Mouse (Mus musculus): ENCODE measurements around the gene Hook1. TPM values are rescaled to one million over a fixed set of nuclear protein-coding genes. Genes with fewer than 3 reads are reported as not detected.
A peak's percentile ranks its signal among the peaks of the same experiment; 100 is the strongest.
"Not testable (repeated sequence)": the region's sequence is repeated elsewhere in the genome, so short reads cannot be mapped to it uniquely, and the experiment has no call there.

Gene Hook1
- total RNA-seq (2015) (2.0 and 3.6 TPM in 2 replicates), total RNA-seq (2017) (2.9 and 8.1 TPM in 2 replicates)

- peak; percentile 97 for ATAC-seq (ENCODE audit: poor library complexity, severe bottlenecking)
Observed at GRCm38 (mm10) chr4:95966928-95967724, at the start of gene Hook1. Gene Hook1, plus strand, starts transcription at chr4:95967240.

GRCm38 (mm10) chr4:95917703-95918102 lies 49.3 kb upstream of the Hook1 start:
- ATAC-seq (ENCODE audit: poor library complexity, severe bottlenecking), result no peak

- no peak for ATAC-seq (ENCODE audit: poor library complexity, severe bottlenecking)
Observed at GRCm38 (mm10) chr4:95920448-95920847, 46.6 kb upstream of the Hook1 start.

GRCm38 (mm10) chr4:95924210-95925184 lies 42.5 kb upstream of the Hook1 start:
- peak; percentile 96 for ATAC-seq (ENCODE audit: poor library complexity, severe bottlenecking)

GRCm38 (mm10) chr4:95928846-95929245 lies 38.2 kb upstream of the Hook1 start:
- no peak for ATAC-seq (ENCODE audit: poor library complexity, severe bottlenecking)

- ATAC-seq (ENCODE audit: poor library complexity, severe bottlenecking), result no peak
Observed at GRCm38 (mm10) chr4:95929936-95930335, 37.1 kb upstream of the Hook1 start.

GRCm38 (mm10) chr4:95931331-95931730 lies 35.7 kb upstream of the Hook1 start:
- no peak for ATAC-seq (ENCODE audit: poor library complexity, severe bottlenecking)

GRCm38 (mm10) chr4:95933801-95934356 lies 33.2 kb upstream of the Hook1 start:
- ATAC-seq (ENCODE audit: poor library complexity, severe bottlenecking), result no peak

- ATAC-seq (ENCODE audit: poor library complexity, severe bottlenecking), result no peak
Observed at GRCm38 (mm10) chr4:95934384-95935035, 32.5 kb upstream of the Hook1 start.

- no peak for ATAC-seq (ENCODE audit: poor library complexity, severe bottlenecking)
Observed at GRCm38 (mm10) chr4:95938701-95939100, 28.3 kb upstream of the Hook1 start.

GRCm38 (mm10) chr4:95947896-95948295 lies 19.1 kb upstream of the Hook1 start:
- no peak for ATAC-seq (ENCODE audit: poor library complexity, severe bottlenecking)

- no peak for ATAC-seq (ENCODE audit: poor library complexity, severe bottlenecking)
Observed at GRCm38 (mm10) chr4:95953328-95953727, 13.7 kb upstream of the Hook1 start.

- not testable (repeated sequence) for ATAC-seq (ENCODE audit: poor library complexity, severe bottlenecking)
Observed at GRCm38 (mm10) chr4:95982221-95982620, 15.2 kb downstream of the Hook1 start.

- no peak for ATAC-seq (ENCODE audit: poor library complexity, severe bottlenecking)
Observed at GRCm38 (mm10) chr4:96016875-96017274, 49.8 kb downstream of the Hook1 start.

- no peak for ATAC-seq (ENCODE audit: poor library complexity, severe bottlenecking)
Observed at GRCm38 (mm10) chr4:96022803-96023202, 55.8 kb downstream of the Hook1 start.

- ATAC-seq (ENCODE audit: poor library complexity, severe bottlenecking), result no peak
Observed at GRCm38 (mm10) chr4:96028412-96028811, 61.4 kb downstream of the Hook1 start.

- ATAC-seq (ENCODE audit: poor library complexity, severe bottlenecking), result no peak
Observed at GRCm38 (mm10) chr4:96060106-96060505, 93.1 kb downstream of the Hook1 start.

- no peak for ATAC-seq (ENCODE audit: poor library complexity, severe bottlenecking)
Observed at GRCm38 (mm10) chr4:96062045-96062444, 95.0 kb downstream of the Hook1 start.
